Mouse (Mus musculus) thymus, adult 18-20 months (tissue): ENCODE data around the gene Csgalnact2.

ENCODE experiments used
- DNase-seq, 2 experiments: peaks; one replicate each; pipeline ENCODE4 v3.0.0; 2022; ENCODE audit warnings: mixed read lengths in 2 of 2

Gene Csgalnact2

GRCm38 (mm10) chr6:118072176-118072575, 66.8 kb downstream of the Csgalnact2 start:
- DNase-seq = no peak

- DNase-seq = no peak
These were observed 67.5 kb downstream of the Csgalnact2 start for GRCm38 (mm10) chr6:118071416-118071815.

- no peak for DNase-seq
These were observed 68.0 kb downstream of the Csgalnact2 start for GRCm38 (mm10) chr6:118071013-118071350.

- DNase-seq = no peak
These were observed 68.5 kb downstream of the Csgalnact2 start for GRCm38 (mm10) chr6:118070321-118071012.

GRCm38 (mm10) chr6:118067720-118068119, 71.2 kb downstream of the Csgalnact2 start:
- DNase-seq = no peak

GRCm38 (mm10) chr6:118066199-118067081, 72.5 kb downstream of the Csgalnact2 start:
- peak; percentile 17 to 20 for DNase-seq

GRCm38 (mm10) chr6:118065837-118066198, 73.1 kb downstream of the Csgalnact2 start:
- DNase-seq = no peak

GRCm38 (mm10) chr6:118064968-118065530, 73.9 kb downstream of the Csgalnact2 start:
- no peak for DNase-seq

- DNase-seq = no peak
These were observed 75.7 kb downstream of the Csgalnact2 start for GRCm38 (mm10) chr6:118063266-118063665.

- DNase-seq = no peak
These were observed 77.7 kb downstream of the Csgalnact2 start for GRCm38 (mm10) chr6:118061266-118061665.
